Comparison of ENCODE assay signal across 13 mouse cellular contexts in the genomic region with DNA sequence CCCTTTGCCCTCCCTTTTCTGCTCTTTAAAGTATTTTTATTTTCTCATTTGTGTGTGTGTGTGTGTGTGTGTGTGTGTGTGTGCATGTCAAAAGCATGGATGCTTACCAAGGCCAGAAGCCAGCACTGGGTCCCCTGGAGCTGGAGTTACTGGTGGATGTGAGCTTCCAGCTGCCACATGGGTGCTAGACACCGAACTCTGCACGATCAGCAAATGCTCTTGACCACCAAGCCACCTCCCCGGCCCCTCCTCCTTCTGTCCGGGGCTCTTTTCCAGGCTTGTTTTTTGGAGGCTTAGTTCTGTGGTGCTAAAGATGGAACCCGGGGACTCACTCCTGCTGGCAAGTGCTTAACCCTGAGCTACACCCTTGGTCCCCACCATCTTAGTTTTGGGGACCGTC. TPM values are rescaled to one million over a fixed set of nuclear protein-coding genes. Genes with fewer than 3 reads are reported as not detected.
DNase-seq lines count a peak whose midpoint lies in the region; TF ChIP-seq lines count a peak whose summit lies in the region.
"Had no signal": no experiment of that assay in that cellular context is flagged by ENCODE, and none has a peak within 500 bp of the region (broad histone marks: within the 10 kb centered on the region; RNA-seq: fewer than 3 reads in every experiment).

No protein-coding gene starts in this region.

- H3K4me3 ChIP-seq in ES-Bruce4 (ENCODE audit: low read depth, low read length): peak overlapping the region; percentile 38
- peak overlapping the region; percentile 57 for H3K4me3 ChIP-seq in bone marrow macrophage, adult 2 months (ENCODE audit: insufficient read depth, low read length)
- H3K4me3 ChIP-seq: forebrain, embryonic 10.5 days; hindbrain, embryonic 10.5 days; midbrain, embryonic 10.5 days; neural tube, embryonic 13.5 days had no signal

- H3K4me1 ChIP-seq in ES-Bruce4 (ENCODE audit: control insufficient read depth, insufficient read depth, low read length): peaks cover 3% of the 10 kb centered on the region
- H3K4me1 ChIP-seq in bone marrow macrophage, adult 2 months (ENCODE audit: control insufficient read depth, insufficient read depth, low read length): peaks cover 43% of the 10 kb centered on the region

- H3K27me3 ChIP-seq in ES-Bruce4 (ENCODE audit: control insufficient read depth, insufficient read depth, low read length, poor library complexity, severe bottlenecking): no peaks in the 10 kb centered on the region
- H3K27me3 ChIP-seq: neural tube, embryonic 13.5 days had no signal

- H3K9ac ChIP-seq in ES-Bruce4 (ENCODE audit: low read depth, poor library complexity, severe bottlenecking): peak overlapping the region; percentile 22; the same call in 1 of the 2 replicates
- H3K9ac ChIP-seq: neural tube, embryonic 13.5 days had no signal

- no peak overlapping the region; the same call in 1 of the 2 replicates for H3K27ac ChIP-seq in ES-Bruce4 (ENCODE audit: insufficient read depth, low read length)
- H3K27ac ChIP-seq in bone marrow macrophage, adult 2 months (ENCODE audit: insufficient read depth, low read depth, low read length): peak overlapping the region; percentile 90
- H3K27ac ChIP-seq: forebrain, embryonic 10.5 days; midbrain, embryonic 10.5 days; neural tube, embryonic 13.5 days had no signal

- H3K36me3 ChIP-seq in ES-Bruce4 (ENCODE audit: control insufficient read depth, insufficient read depth, low read length, poor library complexity, severe bottlenecking): no peaks in the 10 kb centered on the region
- H3K36me3 ChIP-seq: neural tube, embryonic 13.5 days had no signal

- intact Hi-C loops in heart, postnatal 10 days (cut with DNase I): loop anchor here (10.0 kb wide), 1 partner anchor 528 kb away; no protein-coding TSS in a partner anchor
- intact Hi-C loops in gastrocnemius, postnatal 36 days (cut with DNase I): no loop called here

- H3K9me3 ChIP-seq in ES-Bruce4 (replicated peaks; ENCODE audit: control insufficient read depth, insufficient read depth, low read length, poor library complexity, severe bottlenecking): no peaks in the 10 kb centered on the region
- H3K9me3 ChIP-seq: forebrain, embryonic 10.5 days; hindbrain, embryonic 10.5 days; midbrain, embryonic 10.5 days; neural tube, embryonic 13.5 days had no signal

- TF ChIP-seq EP300 in ES-Bruce4 (IDR thresholded peaks at IDR 0.05; ENCODE audit: insufficient read depth, low read depth, low read length): no peak

- TF ChIP-seq CTCF in ES-Bruce4 (IDR thresholded peaks at IDR 0.05; ENCODE audit: low read depth, low read length): no peak
- TF ChIP-seq CTCF in bone marrow macrophage, adult 2 months (IDR thresholded peaks at IDR 0.05; ENCODE audit: low read depth, low read length): no peak

- no peak for TF ChIP-seq POLR2A in ES-Bruce4 (IDR thresholded peaks at IDR 0.05; ENCODE audit: insufficient read depth, low read length)
- TF ChIP-seq POLR2A in bone marrow macrophage, adult 2 months (IDR thresholded peaks at IDR 0.05; ENCODE audit: borderline replicate concordance, low read depth, low read length): no peak

- DNase-seq in kidney, postnatal 4 days: peak; percentile 10 to 24
- no peak for DNase-seq in kidney, adult 8-10 months
- peak; percentile 30 to 31 for DNase-seq in heart, postnatal 10 days
- DNase-seq in cerebellum, postnatal 10 days: no peak
- no peak for DNase-seq in gastrocnemius, postnatal 36 days
- DNase-seq: adrenal gland, postnatal 14 days; cerebellum, postnatal 25 days had no signal

RNA-seq across cellular contexts. Expression of a gene that starts 3.7 kb away (rescaled TPM):
- polyA plus RNA-seq in ES-Bruce4 (2011; ENCODE audit: insufficient read depth, insufficient read length, low read depth, missing spikeins): 39.6 and 42.1 TPM in 2 replicates
- 15.9 and 18.9 TPM in 2 replicates for polyA plus RNA-seq in bone marrow macrophage, adult 2 months (2012; ENCODE audit: insufficient read depth, insufficient read length, missing spikeins)
- 10 to 100 TPM; 14.5 to 16.9 TPM for total RNA-seq in heart, postnatal 10 days (2021)
- total RNA-seq in gastrocnemius, postnatal 36 days (2021): 10 to 100 TPM; 16.9 to 18.9 TPM

RNA-seq across cellular contexts. Expression of a gene that starts 25.3 kb away (rescaled TPM):
- polyA plus RNA-seq in ES-Bruce4 (2011; ENCODE audit: insufficient read depth, insufficient read length, low read depth, missing spikeins): 48.0 and 49.1 TPM in 2 replicates
- polyA plus RNA-seq in bone marrow macrophage, adult 2 months (2012; ENCODE audit: insufficient read depth, insufficient read length, missing spikeins): 14.0 and 16.1 TPM in 2 replicates
- 1 to 10 TPM; 4.9 to 5.1 TPM for total RNA-seq in heart, postnatal 10 days (2021)
- total RNA-seq in gastrocnemius, postnatal 36 days (2021): under 1 TPM; 0.56 to 0.64 TPM

RNA-seq across cellular contexts. Expression of a gene that starts 25.6 kb away (rescaled TPM):
- polyA plus RNA-seq in ES-Bruce4 (2011; ENCODE audit: insufficient read depth, insufficient read length, low read depth, missing spikeins): 23.0 and 23.3 TPM in 2 replicates
- polyA plus RNA-seq in bone marrow macrophage, adult 2 months (2012; ENCODE audit: insufficient read depth, insufficient read length, missing spikeins): 35.8 and 43.9 TPM in 2 replicates
- total RNA-seq in heart, postnatal 10 days (2021): 10 to 100 TPM; 50.0 to 54.3 TPM
- 10 to 100 TPM; 23.1 to 30.7 TPM for total RNA-seq in gastrocnemius, postnatal 36 days (2021)

RNA-seq across cellular contexts. Expression of a gene that starts 31.9 kb away (rescaled TPM):
- 2.6 and 4.8 TPM in 2 replicates for polyA plus RNA-seq in ES-Bruce4 (2011; ENCODE audit: insufficient read depth, insufficient read length, low read depth, missing spikeins)
- 1.1 and 1.7 TPM in 2 replicates for polyA plus RNA-seq in bone marrow macrophage, adult 2 months (2012; ENCODE audit: insufficient read depth, insufficient read length, missing spikeins)
- under 1 TPM; 0.62 to 0.67 TPM for total RNA-seq in heart, postnatal 10 days (2021)
- total RNA-seq in gastrocnemius, postnatal 36 days (2021): under 1 TPM; 0.18 to 0.27 TPM

RNA-seq across cellular contexts. Expression of a gene that starts 46.5 kb away (rescaled TPM):
- 141 and 150 TPM in 2 replicates for polyA plus RNA-seq in ES-Bruce4 (2011; ENCODE audit: insufficient read depth, insufficient read length, low read depth, missing spikeins)
- polyA plus RNA-seq in bone marrow macrophage, adult 2 months (2012; ENCODE audit: insufficient read depth, insufficient read length, missing spikeins): 21.5 and 22.6 TPM in 2 replicates
- 10 to 100 TPM; 37.2 to 39.5 TPM for total RNA-seq in heart, postnatal 10 days (2021)
- 10 to 100 TPM; 35.7 to 39.4 TPM for total RNA-seq in gastrocnemius, postnatal 36 days (2021)

Comparison
In these comparisons a context has a peak if more than half of its experiments do, and no peak if none do; other contexts are left out.
1. DNase-seq: peak in kidney, postnatal 4 days (2 of 2) and heart, postnatal 10 days (2 of 2); none in kidney, adult 8-10 months (0 of 2), cerebellum, postnatal 10 days (0 of 2) and gastrocnemius, postnatal 36 days (0 of 2).